Mouse (Mus musculus) gastrocnemius, adult 8-10 months (tissue): ENCODE data around the gene Dcaf12l1. TPM values are rescaled to one million over a fixed set of nuclear protein-coding genes. Genes with fewer than 3 reads are reported as not detected.
"Not testable (repeated sequence)": the region's sequence is repeated elsewhere in the genome, so short reads cannot be mapped to it uniquely, and the experiment has no call there.

Source experiments
- DNase-seq, 2 experiments: peaks; one replicate each; pipeline ENCODE4 v3.0.0; 2022; ENCODE audit warnings: low spot score in 2 of 2
- total RNA-seq, 4 experiments: library from RNA; stranded (reverse); gene quantifications; 2 replicates each; pipeline ENCODE4 v1.2.4; 2022

The Dcaf12l1 gene
- total RNA-seq, result under 1 TPM; 0.10 to 0.20 (median 0.15) TPM

GRCm38 (mm10) chrX:44789761-44790411 lies at the start of gene Dcaf12l1:
TSS of gene Dcaf12l1 (minus strand) at chrX:44790197.
- peak in 1 of 2 experiments; percentile 13 for DNase-seq

GRCm38 (mm10) chrX:44809356-44809755 lies 19.4 kb upstream of the Dcaf12l1 start:
- not testable (repeated sequence) for DNase-seq

GRCm38 (mm10) chrX:44789036-44789760 lies 799 bp downstream of the Dcaf12l1 start:
- no peak for DNase-seq
